Mouse (Mus musculus): ENCODE data around the gene Limk1.

Gene Limk1

GRCm38 (mm10) chr5:134622069-134622468, 66.3 kb downstream of the Limk1 start:
- no peak for DNase-seq

- DNase-seq, result no peak
These were observed 67.2 kb downstream of the Limk1 start for GRCm38 (mm10) chr5:134621099-134621640.

GRCm38 (mm10) chr5:134620457-134620856, 67.9 kb downstream of the Limk1 start:
- DNase-seq, result no peak

- peak; percentile 78 for DNase-seq
These were observed 71.3 kb downstream of the Limk1 start for GRCm38 (mm10) chr5:134617071-134617470.

GRCm38 (mm10) chr5:134615780-134616179, 72.6 kb downstream of the Limk1 start:
- no peak for DNase-seq

- DNase-seq, result no peak
These were observed 73.0 kb downstream of the Limk1 start for GRCm38 (mm10) chr5:134615380-134615779.

- DNase-seq, result no peak
These were observed 73.6 kb downstream of the Limk1 start, which contains the start of gene Lat2 for GRCm38 (mm10) chr5:134614802-134615201. TSS of gene Lat2 (minus strand) at chr5:134615025.

- no peak for DNase-seq
These were observed 74.1 kb downstream of the Limk1 start for GRCm38 (mm10) chr5:134614296-134614695.

GRCm38 (mm10) chr5:134613727-134614126, 74.7 kb downstream of the Limk1 start:
- no peak for DNase-seq

GRCm38 (mm10) chr5:134611810-134612521, 76.4 kb downstream of the Limk1 start:
- no peak for DNase-seq

- DNase-seq, result no peak
These were observed 78.3 kb downstream of the Limk1 start for GRCm38 (mm10) chr5:134609916-134610643.

- DNase-seq, result no peak
These were observed 81.3 kb downstream of the Limk1 start for GRCm38 (mm10) chr5:134607121-134607520.

GRCm38 (mm10) chr5:134606314-134606713, 82.1 kb downstream of the Limk1 start:
- DNase-seq, result no peak
